Mouse (Mus musculus) ES-Bruce4 (cell line): ENCODE measurements around the gene Atp1a1. TPM values are rescaled to one million over a fixed set of nuclear protein-coding genes. Genes with fewer than 3 reads are reported as not detected.

Experiments used
- H3K27ac ChIP-seq: 2 replicates; pipeline ENCODE4 v1.5.1; 2012; ENCODE audit warnings: low read length, inconsistent platforms; ENCODE audit not compliant: insufficient read depth
- H3K27me3 ChIP-seq: 2 replicates; pipeline ENCODE4 v1.6.1; 2012; ENCODE audit warnings: mild to moderate bottlenecking, low read length, inconsistent platforms; ENCODE audit not compliant: control insufficient read depth, poor library complexity, insufficient read depth, severe bottlenecking
- H3K36me3 ChIP-seq: 2 replicates; pipeline ENCODE4 v1.6.1; 2012; ENCODE audit warnings: inconsistent platforms, mild to moderate bottlenecking, low read length, moderate library complexity; ENCODE audit not compliant: control insufficient read depth, poor library complexity, insufficient read depth, severe bottlenecking
- H3K4me1 ChIP-seq: one replicate; pipeline ENCODE4 v1.8.1; 2011; ENCODE audit warnings: low read length; ENCODE audit not compliant: control insufficient read depth, insufficient read depth
- H3K4me3 ChIP-seq: 2 replicates; pipeline ENCODE4 v1.5.1; 2011; ENCODE audit warnings: low read depth, mild to moderate bottlenecking, low read length
- H3K9ac ChIP-seq: 2 replicates; pipeline ENCODE4 v1.6.1; 2012; ENCODE audit warnings: low read depth, mild to moderate bottlenecking, inconsistent platforms; ENCODE audit not compliant: poor library complexity, severe bottlenecking
- H3K9me3 ChIP-seq: replicated peaks from 2 replicates; pipeline ENCODE4 v1.6.1; 2012; ENCODE audit warnings: mild to moderate bottlenecking, low read length, inconsistent platforms; ENCODE audit not compliant: control insufficient read depth, poor library complexity, insufficient read depth, severe bottlenecking
- CTCF ChIP-seq: IDR thresholded peaks from one replicate; pipeline ENCODE4 v1.8.1; 2011; ENCODE audit warnings: low read depth, low read length
- EP300 ChIP-seq: IDR thresholded peaks from 2 replicates; pipeline ENCODE4 v1.6.1; 2011; ENCODE audit warnings: low read depth, low read length; ENCODE audit not compliant: insufficient read depth
- POLR2A ChIP-seq: IDR thresholded peaks from one replicate; pipeline ENCODE4 v1.8.1; 2011; ENCODE audit warnings: low read length; ENCODE audit not compliant: insufficient read depth
- polyA plus RNA-seq: library from polyadenylated mRNA; stranded (reverse); fragments of >200 nt; gene quantifications from 2 replicates; pipeline ENCODE4 v1.2.4, GENCODE M21; 2011; ENCODE audit warnings: low read depth; ENCODE audit not compliant: missing spikeins, insufficient read depth, insufficient read length

Gene Atp1a1
- polyA plus RNA-seq, 1 experiment: 220 TPM

DNA sequence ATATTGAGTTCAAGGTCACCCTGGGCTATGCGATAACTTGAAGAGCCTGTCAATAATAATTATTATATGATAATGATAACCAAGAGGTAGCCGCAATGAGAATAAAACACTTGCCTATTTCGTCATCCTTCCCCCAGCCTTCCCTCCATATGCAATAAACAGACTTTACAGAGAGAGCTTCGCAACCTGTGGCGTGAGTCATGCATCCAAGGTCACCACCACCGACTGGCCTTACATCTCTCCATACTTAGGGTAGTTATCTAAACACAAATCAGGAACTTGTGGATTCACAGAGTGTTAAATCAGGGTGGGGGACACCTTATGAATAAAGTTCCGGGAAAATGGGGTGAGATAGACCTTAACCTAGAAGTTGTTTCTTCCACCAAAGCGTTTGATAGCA, 13.0 kb upstream of the Atp1a1 start:
- peaks cover 1% of the 10 kb centered on the region for H3K4me1 ChIP-seq
- TF ChIP-seq EP300 (no peak), CTCF (no peak), POLR2A (no peak)
- no peaks in the 10 kb centered on the region for H3K36me3 ChIP-seq
- no peak overlapping the region for H3K4me3 ChIP-seq
- no peak overlapping the region for H3K27ac ChIP-seq
- no peak overlapping the region for H3K9ac ChIP-seq
- H3K9me3 ChIP-seq: no peaks in the 10 kb centered on the region
- H3K27me3 ChIP-seq: no peaks in the 10 kb centered on the region

DNA sequence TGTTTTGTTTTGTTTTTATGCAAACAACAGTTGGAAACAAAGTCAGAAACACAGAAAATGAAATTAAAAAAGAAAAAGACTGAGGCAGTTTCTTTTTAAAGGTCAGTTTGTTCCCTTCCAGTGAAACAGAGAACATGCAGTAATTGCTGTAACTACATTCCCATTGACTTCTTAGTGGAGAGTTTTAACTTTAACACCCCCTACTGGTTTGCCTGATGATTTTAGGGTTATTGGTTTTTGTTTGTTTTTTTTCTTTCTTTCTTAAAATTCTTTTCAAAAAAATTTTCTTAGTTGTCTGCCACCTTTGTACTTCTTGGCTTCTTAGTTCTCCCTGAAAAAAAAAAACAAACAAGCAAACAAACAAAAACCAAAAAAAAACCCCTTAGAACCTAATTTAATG, 12.5 kb upstream of the Atp1a1 start:
- Histone ChIP-seq H3K36me3 (no peaks in the 10 kb centered on the region), H3K9me3 (no peaks in the 10 kb centered on the region), H3K4me1 (peaks cover 3% of the 10 kb centered on the region), H3K4me3 (no peak overlapping the region), H3K27ac (no peak overlapping the region), H3K27me3 (no peaks in the 10 kb centered on the region), H3K9ac (no peak overlapping the region)
- TF ChIP-seq CTCF (no peak), EP300 (no peak), POLR2A (no peak)

DNA sequence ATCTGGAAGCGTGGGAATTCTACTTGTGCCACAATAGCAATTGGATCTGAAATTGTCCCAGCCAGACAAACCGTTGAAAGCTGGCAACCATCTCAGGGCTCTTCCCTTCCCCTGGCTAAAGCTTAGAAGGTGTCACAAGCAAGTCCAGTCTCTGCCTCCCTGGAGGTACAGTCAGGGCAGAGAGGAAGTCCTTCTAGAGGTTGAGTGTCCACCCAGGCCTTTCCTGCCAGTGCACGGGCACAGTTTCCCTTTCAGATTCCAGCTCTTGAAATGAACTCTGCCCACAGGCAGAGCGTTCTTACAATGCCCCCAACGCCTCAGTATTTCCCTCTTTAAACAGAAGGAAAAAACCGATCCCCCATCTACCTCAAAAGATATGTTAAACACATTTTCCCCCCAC, 11.4 kb upstream of the Atp1a1 start:
- Histone ChIP-seq H3K4me1 (peaks cover 3% of the 10 kb centered on the region), H3K27ac (no peak overlapping the region), H3K9ac (no peak overlapping the region), H3K9me3 (no peaks in the 10 kb centered on the region), H3K27me3 (no peaks in the 10 kb centered on the region), H3K4me3 (no peak overlapping the region), H3K36me3 (no peaks in the 10 kb centered on the region)
- TF ChIP-seq CTCF (no peak), POLR2A (no peak), EP300 (no peak)

DNA sequence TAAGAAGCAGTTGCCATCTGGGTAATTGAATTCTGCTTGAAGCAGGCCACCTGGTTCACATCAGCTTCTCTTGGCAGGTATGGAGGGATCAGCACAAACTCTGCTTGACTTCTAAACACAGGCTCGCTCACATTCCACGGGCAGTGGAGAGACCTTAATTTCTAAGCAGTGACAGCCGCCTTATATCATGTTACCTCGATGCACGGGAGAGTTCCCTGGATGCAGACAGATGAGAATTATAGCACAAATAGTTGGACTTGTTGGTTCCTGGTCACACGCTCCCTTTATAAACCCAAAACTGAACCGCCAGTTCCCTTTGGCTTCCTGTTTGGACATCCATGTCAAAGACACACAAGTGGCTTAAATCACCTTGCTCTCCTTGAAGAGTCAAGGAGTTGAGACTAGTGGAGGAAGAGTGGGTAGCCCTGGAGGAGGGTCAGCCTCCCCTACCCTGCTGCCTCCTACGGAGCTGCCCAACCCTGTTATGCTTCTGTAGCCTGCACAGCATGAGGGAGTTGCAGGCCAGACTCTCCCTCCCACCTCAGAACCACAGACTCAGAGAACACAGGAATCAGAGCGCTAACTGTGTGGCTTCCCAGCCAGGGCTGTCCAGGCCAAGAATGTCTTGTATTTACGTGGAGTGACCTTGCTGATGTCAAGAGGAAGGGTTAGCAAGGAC, 7.5 kb upstream of the Atp1a1 start:
- Histone ChIP-seq H3K36me3 (no peaks in the 10 kb centered on the region), H3K27me3 (no peaks in the 10 kb centered on the region), H3K9ac (no peak overlapping the region), H3K4me3 (no peak overlapping the region), H3K27ac (no peak overlapping the region), H3K9me3 (no peaks in the 10 kb centered on the region), H3K4me1 (peaks cover 1% of the 10 kb centered on the region)
- no peak for TF ChIP-seq CTCF
- no peak for TF ChIP-seq POLR2A
- TF ChIP-seq EP300: no peak

DNA sequence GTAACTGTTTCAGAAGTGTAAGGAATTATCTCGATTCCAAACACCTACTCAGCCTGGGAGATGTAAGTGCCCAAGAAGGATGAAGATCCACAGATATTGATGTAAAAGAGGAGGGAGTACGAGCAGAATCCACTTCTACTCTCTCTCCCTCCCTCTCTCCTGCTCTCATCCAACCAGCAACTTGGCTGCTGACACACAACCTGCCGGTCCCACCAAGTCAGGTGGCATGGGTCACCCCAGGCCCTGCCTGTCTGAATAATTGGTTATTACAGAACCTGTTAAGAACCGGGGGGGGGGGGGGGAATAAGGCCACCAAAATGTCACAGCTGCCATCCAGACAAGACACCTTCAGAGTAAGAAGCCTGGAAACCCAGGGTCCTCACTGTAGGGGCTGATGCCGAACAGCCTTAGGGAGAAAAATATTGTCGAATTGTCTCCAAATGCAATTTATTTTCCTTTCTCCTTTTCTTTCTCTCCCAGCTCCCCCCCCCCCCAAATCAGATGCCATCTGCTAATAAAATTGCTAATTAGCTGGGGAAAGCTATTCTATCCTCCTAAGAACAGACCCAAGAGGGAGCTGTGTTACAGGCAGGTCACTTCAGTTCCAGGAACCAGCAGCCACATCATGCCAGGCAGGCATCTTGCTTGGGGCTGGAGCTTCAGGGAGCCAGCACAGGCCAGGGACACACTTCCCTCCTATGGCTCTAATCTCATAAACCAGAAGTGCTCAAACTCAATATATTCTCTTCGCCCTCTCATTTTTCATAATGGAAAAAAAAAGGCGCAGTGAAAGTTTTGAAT, 6.7 kb upstream of the Atp1a1 start:
- Histone ChIP-seq H3K9me3 (no peaks in the 10 kb centered on the region), H3K9ac (no peak overlapping the region), H3K36me3 (no peaks in the 10 kb centered on the region), H3K4me3 (no peak overlapping the region), H3K27ac (no peak overlapping the region), H3K27me3 (no peaks in the 10 kb centered on the region), H3K4me1 (peaks cover 1% of the 10 kb centered on the region)
- TF ChIP-seq CTCF (no peak), POLR2A (no peak), EP300 (no peak)

DNA sequence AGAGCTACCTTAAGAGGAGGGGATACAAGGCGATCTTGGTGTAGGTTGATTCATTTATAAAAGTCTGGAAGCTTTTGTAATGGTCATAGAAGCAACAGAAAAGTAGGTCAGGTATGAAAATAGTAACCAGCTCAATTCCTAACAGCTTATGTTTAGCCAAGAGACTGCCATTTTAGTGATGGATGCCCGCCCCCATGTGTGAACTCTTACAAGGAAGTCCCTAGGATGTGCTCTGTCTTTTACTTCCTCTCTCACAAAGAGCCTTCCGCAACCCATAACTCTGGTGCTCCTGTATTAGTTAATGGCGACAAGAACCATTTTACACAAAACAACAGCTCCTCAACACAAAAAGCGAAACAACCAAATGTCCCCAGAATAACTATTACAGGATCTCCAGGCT, 4.8 kb upstream of the Atp1a1 start:
- Histone ChIP-seq H3K36me3 (no peaks in the 10 kb centered on the region), H3K27me3 (no peaks in the 10 kb centered on the region), H3K9me3 (no peaks in the 10 kb centered on the region), H3K9ac (no peak overlapping the region), H3K4me1 (peaks cover 1% of the 10 kb centered on the region), H3K4me3 (no peak overlapping the region), H3K27ac (no peak overlapping the region)
- TF ChIP-seq CTCF: no peak
- TF ChIP-seq POLR2A: no peak
- TF ChIP-seq EP300: no peak
